Mouse (Mus musculus): Measurements from ENCODE around the gene Hoxa7.

Gene Hoxa7

GRCm38 (mm10) chr6:52253511-52254500, 32.2 kb upstream of the Hoxa7 start:
- peak in 1 of 2 experiments; percentile 49 for DNase-seq (ENCODE audit: low spot score in 2 of 2)

- DNase-seq (ENCODE audit: low spot score in 2 of 2), result peak in 1 of 2 experiments; percentile 67
Measured at GRCm38 (mm10) chr6:52252775-52253376, 31.2 kb upstream of the Hoxa7 start.

GRCm38 (mm10) chr6:52252016-52252774, 30.5 kb upstream of the Hoxa7 start:
- DNase-seq (ENCODE audit: low spot score in 2 of 2), result peak in 1 of 2 experiments; percentile 41

- DNase-seq (ENCODE audit: low spot score in 2 of 2), result peak in 1 of 2 experiments; percentile 34
Measured at GRCm38 (mm10) chr6:52251177-52251879, 29.7 kb upstream of the Hoxa7 start.

- DNase-seq (ENCODE audit: low spot score in 2 of 2), result peak in 1 of 2 experiments; percentile 26
Measured at GRCm38 (mm10) chr6:52249826-52250225, 28.2 kb upstream of the Hoxa7 start.

- DNase-seq (ENCODE audit: low spot score in 2 of 2), result peak in 1 of 2 experiments; percentile 43
Measured at GRCm38 (mm10) chr6:52249415-52249738, 27.7 kb upstream of the Hoxa7 start.

GRCm38 (mm10) chr6:52248638-52249414, 27.2 kb upstream of the Hoxa7 start:
- no peak for DNase-seq (ENCODE audit: low spot score in 2 of 2)

GRCm38 (mm10) chr6:52247766-52248637, 26.3 kb upstream of the Hoxa7 start:
- peak in 1 of 2 experiments; percentile 58 for DNase-seq (ENCODE audit: low spot score in 2 of 2)

- peak in 1 of 2 experiments; percentile 35 for DNase-seq (ENCODE audit: low spot score in 2 of 2)
Measured at GRCm38 (mm10) chr6:52246916-52247315, 25.3 kb upstream of the Hoxa7 start.

GRCm38 (mm10) chr6:52246403-52246803, 24.7 kb upstream of the Hoxa7 start:
- DNase-seq (ENCODE audit: low spot score in 2 of 2), result peak in 1 of 2 experiments; percentile 55

- peak in 1 of 2 experiments; percentile 72 for DNase-seq (ENCODE audit: low spot score in 2 of 2)
Measured at GRCm38 (mm10) chr6:52245757-52246142, 24.1 kb upstream of the Hoxa7 start, which contains the start of gene Hoxa11. Gene Hoxa11 (minus strand): TSS chr6:52245810.

- DNase-seq (ENCODE audit: low spot score in 2 of 2), result peak in 1 of 2 experiments; percentile 48
Measured at GRCm38 (mm10) chr6:52245040-52245756, 23.5 kb upstream of the Hoxa7 start.

- DNase-seq (ENCODE audit: low spot score in 2 of 2), result peak in 1 of 2 experiments; percentile 8
Measured at GRCm38 (mm10) chr6:52244471-52245039, 22.9 kb upstream of the Hoxa7 start.

GRCm38 (mm10) chr6:52243681-52244121, 22.0 kb upstream of the Hoxa7 start:
- peak in 1 of 2 experiments; percentile 52 for DNase-seq (ENCODE audit: low spot score in 2 of 2)

GRCm38 (mm10) chr6:52242801-52243332, 21.2 kb upstream of the Hoxa7 start:
- DNase-seq (ENCODE audit: low spot score in 2 of 2), result peak in 1 of 2 experiments; percentile 5

GRCm38 (mm10) chr6:52241001-52241621, 19.5 kb upstream of the Hoxa7 start:
- peak in 1 of 2 experiments; percentile 9 for DNase-seq (ENCODE audit: low spot score in 2 of 2)

- DNase-seq (ENCODE audit: low spot score in 2 of 2), result peak in 1 of 2 experiments; percentile 94
Measured at GRCm38 (mm10) chr6:52240389-52241000, 18.8 kb upstream of the Hoxa7 start, which contains the start of gene Hoxa10. Gene Hoxa10 (minus strand): TSS chr6:52240854.
